Mouse (Mus musculus): ENCODE measurements around the gene Cd33. TPM values are rescaled to one million over a fixed set of nuclear protein-coding genes. Genes with fewer than 3 reads are reported as not detected.

The Cd33 gene
- polyA plus RNA-seq, 1 experiment from 2014 or later: 0.69 TPM

Other genes with a start within 250 kb of the Cd33 start
- gene Zfp715, start 231.1 kb downstream of the Cd33 start, polyA plus RNA-seq (2016; fragmentation: Nextera tagmentation; extraction: Ambion mirVana): 14.8 and 15.4 TPM in 2 replicates
- 0.09 and 0.33 TPM in 2 replicates for gene Siglecf, start 193.1 kb downstream of the Cd33 start, polyA plus RNA-seq (2016; fragmentation: Nextera tagmentation; extraction: Ambion mirVana)
- not detected in 2 replicates for gene Siglecg, start 136.2 kb downstream of the Cd33 start, polyA plus RNA-seq (2016; fragmentation: Nextera tagmentation; extraction: Ambion mirVana)
- gene Lim2, start 116.8 kb downstream of the Cd33 start, polyA plus RNA-seq (2016; fragmentation: Nextera tagmentation; extraction: Ambion mirVana): not detected in 2 replicates
- gene Nkg7, start 107.4 kb downstream of the Cd33 start, polyA plus RNA-seq (2016; fragmentation: Nextera tagmentation; extraction: Ambion mirVana): 0.51 TPM in 1 of 2 replicates, not detected in the other
- not detected in 2 replicates for gene Cldnd2, start 103.6 kb downstream of the Cd33 start, polyA plus RNA-seq (2016; fragmentation: Nextera tagmentation; extraction: Ambion mirVana)
- 151 and 161 TPM in 2 replicates for gene Etfb, start 100.3 kb downstream of the Cd33 start, polyA plus RNA-seq (2016; fragmentation: Nextera tagmentation; extraction: Ambion mirVana)
- gene Gm45233, start 100.3 kb downstream of the Cd33 start, polyA plus RNA-seq (2016; fragmentation: Nextera tagmentation; extraction: Ambion mirVana): 0.47 TPM in 1 of 2 replicates, not detected in the other
- 3.1 and 5.0 TPM in 2 replicates for gene Vsig10l, start 81.3 kb downstream of the Cd33 start, polyA plus RNA-seq (2016; fragmentation: Nextera tagmentation; extraction: Ambion mirVana)
- 2.5 and 2.8 TPM in 2 replicates for gene Iglon5, start 54.4 kb downstream of the Cd33 start, polyA plus RNA-seq (2016; fragmentation: Nextera tagmentation; extraction: Ambion mirVana)
- not detected in 2 replicates for gene 4931406B18Rik, start 38.5 kb downstream of the Cd33 start, polyA plus RNA-seq (2016; fragmentation: Nextera tagmentation; extraction: Ambion mirVana)
- 7.5 and 7.8 TPM in 2 replicates for gene Zfp658, start 17.8 kb upstream of the Cd33 start, polyA plus RNA-seq (2016; fragmentation: Nextera tagmentation; extraction: Ambion mirVana)
- gene Zfp719, start 35.2 kb upstream of the Cd33 start, polyA plus RNA-seq (2016; fragmentation: Nextera tagmentation; extraction: Ambion mirVana): 14.6 and 17.1 TPM in 2 replicates
- 0.61 and 0.73 TPM in 2 replicates for gene Zfp819, start 62.7 kb upstream of the Cd33 start, polyA plus RNA-seq (2016; fragmentation: Nextera tagmentation; extraction: Ambion mirVana)
- not detected in 2 replicates for gene Ceacam18, start 90.3 kb upstream of the Cd33 start, polyA plus RNA-seq (2016; fragmentation: Nextera tagmentation; extraction: Ambion mirVana)
- 0.17 and 0.35 TPM in 2 replicates for gene Siglece, start 115.7 kb upstream of the Cd33 start, polyA plus RNA-seq (2016; fragmentation: Nextera tagmentation; extraction: Ambion mirVana)
- gene Ctu1, start 127.6 kb upstream of the Cd33 start, polyA plus RNA-seq (2016; fragmentation: Nextera tagmentation; extraction: Ambion mirVana): 16.9 and 17.8 TPM in 2 replicates
- not detected in 2 replicates for gene Klk14, start 146.0 kb upstream of the Cd33 start, polyA plus RNA-seq (2016; fragmentation: Nextera tagmentation; extraction: Ambion mirVana)
- gene Klk13, start 168.1 kb upstream of the Cd33 start, polyA plus RNA-seq (2016; fragmentation: Nextera tagmentation; extraction: Ambion mirVana): 0.10 TPM in 1 of 2 replicates, not detected in the other
- gene Klk12, start 224.5 kb upstream of the Cd33 start, polyA plus RNA-seq (2016; fragmentation: Nextera tagmentation; extraction: Ambion mirVana): not detected in 2 replicates
- gene Klk11, start 230.2 kb upstream of the Cd33 start, polyA plus RNA-seq (2016; fragmentation: Nextera tagmentation; extraction: Ambion mirVana): not detected in 2 replicates
- gene Klk10, start 236.6 kb upstream of the Cd33 start, polyA plus RNA-seq (2016; fragmentation: Nextera tagmentation; extraction: Ambion mirVana): 0.28 TPM in 1 of 2 replicates, not detected in the other
- not detected in 2 replicates for gene Klk9, start 247.5 kb upstream of the Cd33 start, polyA plus RNA-seq (2016; fragmentation: Nextera tagmentation; extraction: Ambion mirVana)